Mouse (Mus musculus) forebrain, embryonic 14.5 days (tissue): ENCODE data around the gene Smyd5. TPM values are rescaled to one million over a fixed set of nuclear protein-coding genes. Genes with fewer than 3 reads are reported as not detected.

ENCODE experiments used
- ATAC-seq: fragments of 200-750 bp; cut with Nextera tagmentation; 2 replicates; pipeline ENCODE4 v1.8.0; 2017; ENCODE audit warnings: mild to moderate bottlenecking, moderate library complexity
- DNase-seq: peaks from one replicate; pipeline ENCODE4 v3.0.0-alpha.2; 2015; ENCODE audit warnings: low spot score
- H3K27ac ChIP-seq: fragments of 300-500 bp; sonication (generic); 2 replicates; pipeline ENCODE4 v1.5.1; 2014; ENCODE audit warnings: low read depth, mild to moderate bottlenecking, control low read depth, low read length, moderate library complexity
- H3K27me3 ChIP-seq: fragments of 300-500 bp; sonication (generic); replicated peaks from 2 replicates; pipeline ENCODE4 v1.6.1; 2014; ENCODE audit warnings: low read length, control low read depth, mixed read lengths; ENCODE audit not compliant: control insufficient read depth, insufficient read depth
- H3K36me3 ChIP-seq: fragments of 300-500 bp; sonication (generic); 2 replicates; pipeline ENCODE4 v1.6.1; 2014; ENCODE audit warnings: low read length, control low read depth; ENCODE audit not compliant: control insufficient read depth, insufficient read depth
- H3K4me1 ChIP-seq: fragments of 300-500 bp; sonication (generic); 2 replicates; pipeline ENCODE4 v1.6.1; 2014; ENCODE audit warnings: antibody characterized with exemption, low read length, control low read depth; ENCODE audit not compliant: control insufficient read depth, insufficient read depth
- H3K4me2 ChIP-seq: fragments of 300-500 bp; sonication (generic); 2 replicates; pipeline ENCODE4 v1.6.1; 2014; ENCODE audit warnings: mild to moderate bottlenecking, control low read depth, low read length
- H3K4me3 ChIP-seq: fragments of 300-500 bp; sonication (generic); 2 replicates; pipeline ENCODE4 v1.5.1; 2014; ENCODE audit warnings: low read depth, low read length, control low read depth
- H3K9ac ChIP-seq: fragments of 300-500 bp; sonication (generic); 2 replicates; pipeline ENCODE4 v1.6.1; 2014; ENCODE audit warnings: mild to moderate bottlenecking, low read length, control low read depth, moderate library complexity
- H3K9me3 ChIP-seq: fragments of 300-500 bp; sonication (generic); replicated peaks from 2 replicates; pipeline ENCODE4 v1.6.1; 2016; ENCODE audit warnings: low read length, control low read depth, mixed read lengths; ENCODE audit not compliant: control insufficient read depth
- WGBS: fragments of 180-500 bp; shearing (Covaris S2); extraction: QIAGEN DNeasy Blood & Tissue Kit; methylation state at CpG from one replicate; pipeline ENCODE4 v1.1.7; 2014; 5-methylcytosine and 5-hydroxymethylcytosine counted together
- polyA plus RNA-seq: library from polyadenylated mRNA; unstranded; fragments of >200 nt; fragmentation: Nextera tagmentation; extraction: Ambion mirVana; gene quantifications from 2 replicates; pipeline ENCODE4 v1.2.1, GENCODE M21; 2014

The Smyd5 gene
- polyA plus RNA-seq, 1 experiment from 2014 or later: 37.2 TPM

GRCm38 (mm10) chr6:85452411-85452665, 20.5 kb downstream of the Smyd5 start:
- 0 out of 2 replicates have a peak, but pooled peaks cover 2% of the 10 kb centered on the region for H3K36me3 ChIP-seq
- H3K4me3 ChIP-seq: peak overlapping the region; percentile 77
- H3K4me1 ChIP-seq: peaks cover 28% of the 10 kb centered on the region
- peak; percentile 55 for DNase-seq
- no peaks in the 10 kb centered on the region for H3K27me3 ChIP-seq
- 0% methylated on average over 15 of the region's 15 CpGs for WGBS
- H3K4me2 ChIP-seq: peak overlapping the region; percentile 86
- peak overlapping the region; percentile 92 for H3K27ac ChIP-seq
- peak overlapping the region; percentile 96 for H3K9ac ChIP-seq
- no peaks in the 10 kb centered on the region for H3K9me3 ChIP-seq
- ATAC-seq: no peak

GRCm38 (mm10) chr6:85452816-85453215, 21.0 kb downstream of the Smyd5 start:
- peak overlapping the region; percentile 92; the same call in 1 of the 2 replicates for H3K27ac ChIP-seq
- 15% methylated on average over 7 of the region's 7 CpGs for WGBS
- ATAC-seq (no peak), DNase-seq (no peak)
- H3K9me3 ChIP-seq: no peaks in the 10 kb centered on the region
- peak overlapping the region; percentile 77 for H3K4me3 ChIP-seq
- H3K4me1 ChIP-seq: peaks cover 28% of the 10 kb centered on the region
- no peaks in the 10 kb centered on the region for H3K27me3 ChIP-seq
- H3K9ac ChIP-seq: peak overlapping the region; percentile 96
- no peaks in the 10 kb centered on the region for H3K36me3 ChIP-seq
- H3K4me2 ChIP-seq: peak overlapping the region; percentile 86

- Histone ChIP-seq H3K4me1 (peaks cover 8% of the 10 kb centered on the region; the same call in 1 of the 2 replicates), H3K27me3 (no peaks in the 10 kb centered on the region), H3K9ac (no peak overlapping the region), H3K36me3 (peaks cover 57% of the 10 kb centered on the region), H3K4me2 (no peak overlapping the region), H3K27ac (no peak overlapping the region), H3K4me3 (no peak overlapping the region), H3K9me3 (no peaks in the 10 kb centered on the region)
- WGBS: 91% methylated on average over 2 of the region's 2 CpGs
- DNase-seq: no peak
- no peak for ATAC-seq
Observed at GRCm38 (mm10) chr6:85459621-85460020, 27.8 kb downstream of the Smyd5 start.

GRCm38 (mm10) chr6:85465381-85465780, 33.6 kb downstream of the Smyd5 start:
- Histone ChIP-seq H3K9me3 (no peaks in the 10 kb centered on the region), H3K36me3 (peaks cover 98% of the 10 kb centered on the region), H3K27me3 (no peaks in the 10 kb centered on the region), H3K27ac (no peak overlapping the region), H3K9ac (no peak overlapping the region), H3K4me2 (no peak overlapping the region), H3K4me1 (no peaks in the 10 kb centered on the region), H3K4me3 (no peak overlapping the region)
- DNase-seq (peak; percentile 62), ATAC-seq (no peak)

GRCm38 (mm10) chr6:85469660-85470430, 38.1 kb downstream of the Smyd5 start:
- ATAC-seq (no peak), DNase-seq (no peak)
- Histone ChIP-seq H3K36me3 (peaks cover 54% of the 10 kb centered on the region), H3K4me2 (no peak overlapping the region), H3K9me3 (no peaks in the 10 kb centered on the region), H3K27me3 (no peaks in the 10 kb centered on the region), H3K9ac (no peak overlapping the region), H3K4me3 (no peak overlapping the region), H3K4me1 (no peaks in the 10 kb centered on the region), H3K27ac (no peak overlapping the region)
- 73% methylated on average over 5 of the region's 5 CpGs for WGBS

GRCm38 (mm10) chr6:85471962-85472361, 40.2 kb downstream of the Smyd5 start:
- ATAC-seq (no peak), DNase-seq (peak; percentile 30)
- H3K4me1 ChIP-seq: no peaks in the 10 kb centered on the region
- no peak overlapping the region for H3K4me3 ChIP-seq
- H3K27ac ChIP-seq: no peak overlapping the region
- no peaks in the 10 kb centered on the region for H3K27me3 ChIP-seq
- WGBS: 62% methylated on average over 8 of the region's 8 CpGs
- H3K9me3 ChIP-seq: no peaks in the 10 kb centered on the region
- H3K4me2 ChIP-seq: no peak overlapping the region
- peaks cover 32% of the 10 kb centered on the region for H3K36me3 ChIP-seq
- H3K9ac ChIP-seq: no peak overlapping the region

GRCm38 (mm10) chr6:85472542-85472941, 40.8 kb downstream of the Smyd5 start:
- ATAC-seq: no peak
- 58% methylated on average over 5 of the region's 5 CpGs for WGBS

GRCm38 (mm10) chr6:85475581-85475980, 43.8 kb downstream of the Smyd5 start:
- ATAC-seq: no peak
- Histone ChIP-seq H3K4me2 (no peak overlapping the region), H3K27me3 (no peaks in the 10 kb centered on the region), H3K36me3 (no peaks in the 10 kb centered on the region; the same call in 1 of the 2 replicates), H3K4me3 (no peak overlapping the region), H3K9ac (no peak overlapping the region), H3K4me1 (no peaks in the 10 kb centered on the region), H3K9me3 (no peaks in the 10 kb centered on the region), H3K27ac (no peak overlapping the region)
- WGBS: 92% methylated on average over 3 of the region's 3 CpGs
- DNase-seq: no peak

More at GRCm38 (mm10) chr6:85472542-85472941, 40.8 kb downstream of the Smyd5 start:
- no peak overlapping the region for H3K27ac ChIP-seq
- H3K36me3 ChIP-seq: peaks cover 27% of the 10 kb centered on the region
- H3K4me2 ChIP-seq: no peak overlapping the region
- DNase-seq: no peak
- H3K9me3 ChIP-seq: no peaks in the 10 kb centered on the region
- no peak overlapping the region for H3K4me3 ChIP-seq
- H3K9ac ChIP-seq: no peak overlapping the region
- H3K4me1 ChIP-seq: no peaks in the 10 kb centered on the region
- no peaks in the 10 kb centered on the region for H3K27me3 ChIP-seq

- Histone ChIP-seq H3K36me3 (no peaks in the 10 kb centered on the region; the same call in 1 of the 2 replicates), H3K4me1 (no peaks in the 10 kb centered on the region), H3K27me3 (no peaks in the 10 kb centered on the region), H3K9me3 (no peaks in the 10 kb centered on the region), H3K4me2 (no peak overlapping the region), H3K27ac (no peak overlapping the region), H3K4me3 (no peak overlapping the region), H3K9ac (no peak overlapping the region)
- WGBS: 37% methylated on average over 10 of the region's 10 CpGs
- ATAC-seq: 0 out of 2 replicates have a peak, but pooled peaks have one; percentile 50
- DNase-seq: peak; percentile 23
Observed at GRCm38 (mm10) chr6:85477366-85477917, 45.7 kb downstream of the Smyd5 start.
